Mouse (Mus musculus) cortical plate, adult 2 months (tissue): ENCODE results near the gene Gm28048.

Experiments used
- CTCF ChIP-seq: fragments of 200-500 bp; IDR thresholded peaks from 2 replicates; pipeline ENCODE4 v1.5.1; 2011; ENCODE audit warnings: mild to moderate bottlenecking, control low read depth, low read length; ENCODE audit not compliant: insufficient read depth; ENCODE audit errors: extremely low read depth
- POLR2A ChIP-seq: fragments of 200-500 bp; IDR thresholded peaks from 2 replicates; pipeline ENCODE4 v1.6.1; 2011; ENCODE audit warnings: mild to moderate bottlenecking, low read length, control low read depth; ENCODE audit not compliant: insufficient read depth; ENCODE audit errors: extremely low read depth

DNA sequence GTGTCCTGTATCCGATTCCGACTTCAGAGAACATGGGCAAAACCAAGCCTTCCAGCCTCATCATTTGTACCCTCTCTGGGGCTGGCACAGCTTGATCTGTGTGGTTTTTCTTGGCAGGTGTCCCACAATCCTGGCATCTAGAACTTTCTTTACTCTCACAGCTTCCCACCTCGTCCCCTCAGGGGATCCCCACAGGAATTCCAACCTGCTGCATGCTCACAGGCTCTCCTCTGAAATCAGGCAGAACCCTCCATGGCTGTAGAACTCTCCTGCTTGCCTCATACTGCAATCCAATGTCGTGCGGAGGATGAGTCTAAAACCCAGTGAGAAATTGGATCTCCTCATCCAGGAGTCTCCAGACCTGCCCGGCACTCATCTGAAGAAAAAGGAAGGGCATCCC is 155.2 kb downstream of the Gm28048 start:
- no peak for TF ChIP-seq POLR2A
- TF ChIP-seq CTCF, result no peak
